Mouse (Mus musculus): ENCODE results near the gene Olfr20. TPM values are rescaled to one million over a fixed set of nuclear protein-coding genes. Genes with fewer than 3 reads are reported as not detected.

Olfr20 gene
- polyA plus RNA-seq (2012; rRNA removed): 0.14 TPM in 1 of 2 replicates, not detected in the other

DNA sequence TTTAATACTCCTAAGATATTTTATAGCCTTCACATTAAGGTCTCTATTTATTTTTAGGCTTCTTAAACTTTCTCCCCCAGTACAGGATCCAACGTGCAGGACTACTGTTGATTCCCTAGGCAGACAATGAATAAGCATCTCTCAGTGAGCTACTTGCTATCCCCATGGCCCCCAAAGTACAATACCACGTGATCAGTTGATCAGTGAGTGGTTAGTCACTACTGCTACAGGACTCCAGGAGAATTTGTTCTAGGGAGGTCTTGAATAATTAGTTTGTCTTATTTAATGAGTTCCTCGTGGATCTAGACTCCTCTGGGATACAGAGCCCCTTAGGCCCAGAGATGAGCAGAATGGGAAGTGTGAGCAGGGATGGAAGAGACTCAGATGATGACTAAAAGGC lies at the start of gene Olfr20:
TSS of gene Olfr20 (plus strand) at position 301 of the 400 bp plus-strand sequence.

DNA sequence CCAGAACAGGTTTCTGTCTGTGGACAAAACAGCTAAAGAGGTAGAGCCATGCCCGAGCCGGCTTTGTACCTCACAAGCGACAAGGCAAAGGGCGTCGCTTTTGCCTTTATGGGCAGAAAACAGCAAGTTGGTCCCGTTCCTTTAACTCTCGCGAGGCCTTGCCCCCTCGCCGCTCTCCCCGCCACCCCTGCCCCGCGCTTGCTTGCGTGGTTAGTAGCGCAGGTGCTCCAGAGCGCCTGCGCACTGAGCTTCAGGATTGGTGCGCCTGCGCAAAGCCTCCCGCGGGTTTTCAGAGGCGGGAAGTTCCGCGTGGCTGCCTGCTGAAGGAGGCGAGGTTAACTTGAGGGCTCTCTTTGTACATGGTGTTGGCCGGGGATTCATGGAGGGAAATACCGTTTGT lies 21.1 kb upstream of the Olfr20 start, which contains the start of the genes Aspa, Gm49340 and Spata22:
TSS of gene Aspa (minus strand) at position 155 of the 400 bp plus-strand sequence.
TSS of gene Gm49340 (plus strand) at position 300 of the 400 bp plus-strand sequence.
TSS of gene Spata22 (plus strand) at position 300 of the 400 bp plus-strand sequence.

DNA sequence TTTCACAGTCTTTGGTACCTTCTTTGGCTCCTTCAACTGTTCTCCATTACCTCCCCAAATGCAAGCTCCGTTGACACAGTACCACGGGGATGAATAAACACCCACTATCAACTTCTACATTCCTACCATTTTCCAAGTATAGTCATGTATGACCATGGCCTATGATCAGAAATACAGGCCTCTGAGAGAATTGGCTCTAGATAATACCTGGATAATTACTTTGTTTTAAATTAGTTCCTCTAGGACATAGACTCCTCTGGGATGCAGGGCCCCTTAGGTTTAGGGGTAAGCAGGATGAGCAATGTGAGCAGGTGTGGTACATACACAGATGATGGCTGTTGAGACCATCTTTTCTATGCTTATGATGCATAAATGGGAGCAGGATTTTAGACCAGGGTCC lies 20.4 kb downstream of the Olfr20 start, which contains the start of gene Olfr376:
TSS of gene Olfr376 (plus strand) at position 301 of the 400 bp plus-strand sequence.

DNA sequence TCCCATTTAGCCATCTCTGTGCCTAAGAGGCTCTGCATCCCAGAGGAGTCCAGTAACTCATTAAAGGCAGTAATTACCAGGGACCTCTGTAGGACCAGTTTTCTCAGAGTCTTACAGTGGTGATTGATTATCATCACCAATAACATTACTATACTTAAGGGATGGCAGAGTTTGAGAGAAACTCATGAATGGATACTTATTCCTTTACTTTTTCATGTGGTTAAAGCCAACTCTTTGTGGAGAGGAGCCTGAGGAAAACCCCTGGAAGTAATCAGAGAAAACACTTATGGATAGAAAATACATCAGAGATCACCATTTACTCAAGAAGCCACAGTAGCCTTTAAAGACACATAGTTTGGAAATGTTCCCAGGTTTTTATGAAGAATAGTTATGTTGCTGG lies 48.9 kb downstream of the Olfr20 start, which contains the start of gene Olfr1:
TSS of gene Olfr1 (minus strand) at position 101 of the 400 bp plus-strand sequence.

Other genes starting within 250 kb of the Olfr20 start
- gene Haspin, start 212.5 kb upstream of the Olfr20 start, polyA plus RNA-seq (2012; rRNA removed): 5.2 and 6.4 TPM in 2 replicates
- gene P2rx5, start 190.4 kb upstream of the Olfr20 start, polyA plus RNA-seq (2012; rRNA removed): 0.14 and 0.15 TPM in 2 replicates
- 36.7 and 44.0 TPM in 2 replicates for gene Emc6, start 173.7 kb upstream of the Olfr20 start, polyA plus RNA-seq (2012; rRNA removed)
- 9.2 and 11.6 TPM in 2 replicates for gene Tax1bp3, start 173.7 kb upstream of the Olfr20 start, polyA plus RNA-seq (2012; rRNA removed)
- 4.0 and 5.7 TPM in 2 replicates for gene Ctns, start 151.7 kb upstream of the Olfr20 start, polyA plus RNA-seq (2012; rRNA removed)
- gene Shpk, start 151.3 kb upstream of the Olfr20 start, polyA plus RNA-seq (2012; rRNA removed): 1.5 and 1.8 TPM in 2 replicates
- gene Trpv1, start 116.5 kb upstream of the Olfr20 start, polyA plus RNA-seq (2012; rRNA removed): 0.01 TPM in 1 of 2 replicates, not detected in the other
- 0.01 TPM in 2 replicates for gene Trpv3, start 83.4 kb upstream of the Olfr20 start, polyA plus RNA-seq (2012; rRNA removed)
- 2.6 and 3.1 TPM in 2 replicates for gene Aspa, start 21.2 kb upstream of the Olfr20 start, polyA plus RNA-seq (2012; rRNA removed)
- gene Gm49340, start 21.0 kb upstream of the Olfr20 start, polyA plus RNA-seq (2012; rRNA removed): 0.11 and 0.22 TPM in 2 replicates
- gene Spata22, start 21.0 kb upstream of the Olfr20 start, polyA plus RNA-seq (2012; rRNA removed): 2.4 and 3.1 TPM in 2 replicates
- gene Olfr376, start 20.5 kb downstream of the Olfr20 start, polyA plus RNA-seq (2012; rRNA removed): not detected in 2 replicates
- gene Olfr1, start 48.8 kb downstream of the Olfr20 start, polyA plus RNA-seq (2012; rRNA removed): not detected in 2 replicates
- gene Olfr378, start 77.7 kb downstream of the Olfr20 start, polyA plus RNA-seq (2012; rRNA removed): not detected in 2 replicates
- not detected in 2 replicates for gene Olfr380, start 106.7 kb downstream of the Olfr20 start, polyA plus RNA-seq (2012; rRNA removed)
- not detected in 2 replicates for gene Olfr381, start 140.8 kb downstream of the Olfr20 start, polyA plus RNA-seq (2012; rRNA removed)
- gene Olfr382, start 166.4 kb downstream of the Olfr20 start, polyA plus RNA-seq (2012; rRNA removed): not detected in 2 replicates
- not detected in 2 replicates for gene Olfr385, start 242.2 kb downstream of the Olfr20 start, polyA plus RNA-seq (2012; rRNA removed)
- gene Olfr384, start 247.8 kb downstream of the Olfr20 start, polyA plus RNA-seq (2012; rRNA removed): not detected in 2 replicates

Measured in liver, embryonic 14 days (tissue).